Mouse (Mus musculus) kidney, postnatal 0 days (tissue): ENCODE measurements around the gene AC129217.1. TPM values are rescaled to one million over a fixed set of nuclear protein-coding genes. Genes with fewer than 3 reads are reported as not detected.

Experiments
- ATAC-seq: fragments of 200-750 bp; cut with Nextera tagmentation; replicated peaks from 2 replicates; pipeline ENCODE4 v1.8.0; 2017; ENCODE audit warnings: low read depth, moderate number of reproducible peaks, moderate TSS enrichment, moderate library complexity; ENCODE audit not compliant: low FRiP score
- DNase-seq: peaks from one replicate; pipeline ENCODE4 v3.0.0-alpha.2; 2016; ENCODE audit warnings: low spot score
- H3K27ac ChIP-seq: fragments of 300-500 bp; sonication (generic); 2 replicates; pipeline ENCODE4 v1.5.1; 2014; ENCODE audit warnings: mild to moderate bottlenecking
- H3K27me3 ChIP-seq: fragments of 300-500 bp; sonication (generic); 2 replicates; pipeline ENCODE4 v1.6.1; 2014; ENCODE audit warnings: low read length, mixed read lengths; ENCODE audit not compliant: insufficient read depth
- H3K36me3 ChIP-seq: fragments of 300-500 bp; sonication (generic); 2 replicates; pipeline ENCODE4 v1.6.1; 2014; ENCODE audit warnings: low read length, mixed read lengths; ENCODE audit not compliant: insufficient read depth
- H3K4me1 ChIP-seq: fragments of 300-500 bp; sonication (generic); replicated peaks from 2 replicates; pipeline ENCODE4 v1.6.1; 2014; ENCODE audit warnings: antibody characterized with exemption, low read length, mixed read lengths; ENCODE audit not compliant: insufficient read depth
- H3K4me2 ChIP-seq: fragments of 300-500 bp; sonication (generic); 2 replicates; pipeline ENCODE4 v1.6.1; 2014; ENCODE audit warnings: mild to moderate bottlenecking, low read length, moderate library complexity, mixed read lengths
- H3K4me3 ChIP-seq: fragments of 300-500 bp; sonication (generic); replicated peaks from 2 replicates; pipeline ENCODE4 v1.5.1; 2014; ENCODE audit warnings: low read depth, low read length
- H3K9ac ChIP-seq: fragments of 300-500 bp; sonication (generic); 2 replicates; pipeline ENCODE4 v1.6.1; 2014; ENCODE audit warnings: low read depth, low read length
- H3K9me3 ChIP-seq: fragments of 300-500 bp; sonication (generic); replicated peaks from 2 replicates; pipeline ENCODE4 v1.6.1; 2016; ENCODE audit warnings: low read length, inconsistent platforms, mixed read lengths
- CTCF ChIP-seq: IDR thresholded peaks from 2 replicates; pipeline ENCODE4 v1.5.1; 2016; ENCODE audit warnings: antibody characterized with exemption, low read depth, mild to moderate bottlenecking, moderate library complexity
- WGBS: fragments of 180-500 bp; shearing (Covaris S2); extraction: QIAGEN DNeasy Blood & Tissue Kit; methylation state at CpG from one replicate; pipeline ENCODE4 v1.1.7; 2014; 5-methylcytosine and 5-hydroxymethylcytosine counted together
- polyA plus RNA-seq: library from polyadenylated mRNA; unstranded; fragments of >200 nt; fragmentation: Nextera tagmentation; extraction: Ambion mirVana; gene quantifications from 2 replicates; pipeline ENCODE4 v1.2.1, GENCODE M21; 2015

Gene AC129217.1
- polyA plus RNA-seq, 1 experiment from 2014 or later: not detected

GRCm38 (mm10) chr19:8817001-8817400 is 12.6 kb upstream of the AC129217.1 start:
- TF ChIP-seq CTCF: peak; percentile 20; the same call in 1 of the 2 replicates
- Histone ChIP-seq H3K27me3 (no peaks in the 10 kb centered on the region), H3K27ac (no peak overlapping the region), H3K9ac (no peak overlapping the region), H3K36me3 (peaks cover 13% of the 10 kb centered on the region; the same call in 1 of the 2 replicates), H3K4me1 (no peaks in the 10 kb centered on the region; the same call in none of the 2 replicates), H3K4me2 (peak overlapping the region; percentile 8; the same call in 1 of the 2 replicates), H3K4me3 (no peak overlapping the region), H3K9me3 (no peaks in the 10 kb centered on the region)
- 74% methylated on average over 3 of the region's 3 CpGs for WGBS
- ATAC-seq (no peak), DNase-seq (no peak)

GRCm38 (mm10) chr19:8818301-8818798 is 11.2 kb upstream of the AC129217.1 start:
- peak overlapping the region; percentile 98 for H3K4me3 ChIP-seq
- TF ChIP-seq CTCF: no peak
- peak overlapping the region; percentile 85 for H3K4me2 ChIP-seq
- H3K27ac ChIP-seq: peak overlapping the region; percentile 99
- H3K4me1 ChIP-seq: no peaks in the 10 kb centered on the region; the same call in none of the 2 replicates
- H3K9me3 ChIP-seq: no peaks in the 10 kb centered on the region
- 16% methylated on average over 14 of the region's 14 CpGs for WGBS
- DNase-seq (no peak), ATAC-seq (no peak)
- peaks cover 20% of the 10 kb centered on the region for H3K36me3 ChIP-seq
- H3K27me3 ChIP-seq: no peaks in the 10 kb centered on the region
- peak overlapping the region; percentile 78 for H3K9ac ChIP-seq

GRCm38 (mm10) chr19:8818801-8819595 is 10.6 kb upstream of the AC129217.1 start, which contains the start of gene Ttc9c:
Ttc9c (minus strand) TSS chr19:8819333.
- ATAC-seq: peak; percentile 90
- WGBS: under 1% methylated on average over 33 of the region's 33 CpGs
- peaks cover 23% of the 10 kb centered on the region for H3K36me3 ChIP-seq

GRCm38 (mm10) chr19:8819596-8820423 is 9.8 kb upstream of the AC129217.1 start, which contains the start of gene Hnrnpul2:
Hnrnpul2 (plus strand) TSS chr19:8820010.
- Histone ChIP-seq H3K4me2 (peak within 1 kb of the TSS; percentile 85), H3K9me3 (no peaks in the 10 kb centered on the region), H3K4me3 (peak within 1 kb of the TSS; percentile 98), H3K27me3 (no peaks in the 10 kb centered on the region), H3K4me1 (no peaks in the 10 kb centered on the region; the same call in none of the 2 replicates), H3K9ac (peak within 1 kb of the TSS; percentile 98), H3K36me3 (peaks cover 25% of the 10 kb centered on the region), H3K27ac (peak within 1 kb of the TSS; percentile 99)
- peak; percentile 99 for DNase-seq
- TF ChIP-seq CTCF: no peak
- WGBS: under 1% methylated on average over 82 of the region's 83 CpGs
- peak; percentile 95 for ATAC-seq

More at GRCm38 (mm10) chr19:8818801-8819595, 10.6 kb upstream of the AC129217.1 start, which contains the start of gene Ttc9c:
- H3K4me1 ChIP-seq: no peaks in the 10 kb centered on the region; the same call in none of the 2 replicates
- H3K4me3 ChIP-seq: peak within 1 kb of the TSS; percentile 98
- peak within 1 kb of the TSS; percentile 99 for H3K27ac ChIP-seq
- peak within 1 kb of the TSS; percentile 98 for H3K9ac ChIP-seq
- peak; percentile 100 for DNase-seq
- H3K27me3 ChIP-seq: no peaks in the 10 kb centered on the region
- no peak for TF ChIP-seq CTCF
- peak within 1 kb of the TSS; percentile 85 for H3K4me2 ChIP-seq
- H3K9me3 ChIP-seq: no peaks in the 10 kb centered on the region

GRCm38 (mm10) chr19:8820424-8820956 is 9.1 kb upstream of the AC129217.1 start:
- no peak for ATAC-seq
- H3K4me2 ChIP-seq: peak overlapping the region; percentile 73
- peaks cover 28% of the 10 kb centered on the region for H3K36me3 ChIP-seq
- under 1% methylated on average over 48 of the region's 48 CpGs for WGBS
- TF ChIP-seq CTCF: no peak
- H3K4me1 ChIP-seq: no peaks in the 10 kb centered on the region; the same call in none of the 2 replicates
- no peaks in the 10 kb centered on the region for H3K27me3 ChIP-seq
- DNase-seq: peak; percentile 31
- H3K9ac ChIP-seq: peak overlapping the region; percentile 98
- peak overlapping the region; percentile 99 for H3K27ac ChIP-seq
- H3K4me3 ChIP-seq: peak overlapping the region; percentile 98
- no peaks in the 10 kb centered on the region for H3K9me3 ChIP-seq
